Mouse (Mus musculus): Measurements from ENCODE around the gene Pou5f1. TPM values are rescaled to one million over a fixed set of nuclear protein-coding genes. Genes with fewer than 3 reads are reported as not detected.
A peak's percentile ranks its signal among the peaks of the same experiment; 100 is the strongest.

Gene Pou5f1
- polyA plus RNA-seq, 1 experiment from 2014 or later, result not detected

- no peaks in the 10 kb centered on the region; the same call in 1 of the 2 replicates for H3K36me3 ChIP-seq (replicated peaks; ENCODE audit: control insufficient read depth, insufficient read depth, low read depth, low read length)
- no peak overlapping the region for H3K4me3 ChIP-seq (ENCODE audit: low read depth, low read length)
- DNase-seq (ENCODE audit: low spot score) (no peak), ATAC-seq (replicated peaks; ENCODE audit: insufficient number of reproducible peaks, low FRiP score, low TSS enrichment, low read depth) (no peak)
- no peak overlapping the region for H3K27ac ChIP-seq (replicated peaks; ENCODE audit: low read depth, low read length)
- no peak overlapping the region; the same call in 1 of the 2 replicates for H3K9ac ChIP-seq (replicated peaks; ENCODE audit: low read length)
- WGBS, result 38% methylated on average over 6 of the region's 6 CpGs
- H3K27me3 ChIP-seq (ENCODE audit: control insufficient read depth, insufficient read depth, low read length), result no peaks in the 10 kb centered on the region
- H3K9me3 ChIP-seq (replicated peaks; ENCODE audit: control insufficient read depth, low read length), result no peaks in the 10 kb centered on the region
- H3K4me1 ChIP-seq (ENCODE audit: control insufficient read depth, insufficient read depth, low read length), result peaks cover 9% of the 10 kb centered on the region
- H3K4me2 ChIP-seq (ENCODE audit: low read depth, low read length), result peak overlapping the region; percentile 82; the same call in 1 of the 2 replicates
Measured at GRCm38 (mm10) chr17:35514756-35515155, 8.9 kb downstream of the Pou5f1 start.

- Histone ChIP-seq H3K36me3 (replicated peaks; ENCODE audit: control insufficient read depth, insufficient read depth, low read depth, low read length) (no peaks in the 10 kb centered on the region; the same call in 1 of the 2 replicates), H3K27ac (replicated peaks; ENCODE audit: low read depth, low read length) (no peak overlapping the region), H3K27me3 (ENCODE audit: control insufficient read depth, insufficient read depth, low read length) (no peaks in the 10 kb centered on the region), H3K9me3 (replicated peaks; ENCODE audit: control insufficient read depth, low read length) (no peaks in the 10 kb centered on the region), H3K4me2 (ENCODE audit: low read depth, low read length) (peak overlapping the region; percentile 82), H3K4me3 (ENCODE audit: low read depth, low read length) (peak overlapping the region; percentile 44), H3K9ac (replicated peaks; ENCODE audit: low read length) (peak overlapping the region; percentile 64), H3K4me1 (ENCODE audit: control insufficient read depth, insufficient read depth, low read length) (peaks cover 9% of the 10 kb centered on the region)
- peak; percentile 16 for ATAC-seq (replicated peaks; ENCODE audit: insufficient number of reproducible peaks, low FRiP score, low TSS enrichment, low read depth)
- WGBS, result 9% methylated on average over 25 of the region's 25 CpGs
- peak; percentile 60 for DNase-seq (ENCODE audit: low spot score)
Measured at GRCm38 (mm10) chr17:35515911-35516640, 10.3 kb downstream of the Pou5f1 start.

GRCm38 (mm10) chr17:35516652-35517500 lies 11.1 kb downstream of the Pou5f1 start, which contains the start of the genes Tcf19 and Cchcr1:
Tcf19 (minus strand) TSS chr17:35516824.
Cchcr1 (plus strand) TSS chr17:35517100.
- peak; percentile 98 for DNase-seq (ENCODE audit: low spot score)
- ATAC-seq (replicated peaks; ENCODE audit: insufficient number of reproducible peaks, low FRiP score, low TSS enrichment, low read depth), result peak; percentile 90
- H3K4me3 ChIP-seq (ENCODE audit: low read depth, low read length), result peak within 1 kb of the TSS; percentile 44
- no peaks in the 10 kb centered on the region for H3K9me3 ChIP-seq (replicated peaks; ENCODE audit: control insufficient read depth, low read length)
- peak within 1 kb of the TSS; percentile 66 for H3K9ac ChIP-seq (replicated peaks; ENCODE audit: low read length)
- peaks cover 9% of the 10 kb centered on the region for H3K4me1 ChIP-seq (ENCODE audit: control insufficient read depth, insufficient read depth, low read length)
- no peaks in the 10 kb centered on the region; the same call in 1 of the 2 replicates for H3K36me3 ChIP-seq (replicated peaks; ENCODE audit: control insufficient read depth, insufficient read depth, low read depth, low read length)
- WGBS, result under 1% methylated on average over 67 of the region's 67 CpGs
- peak within 1 kb of the TSS; percentile 82 for H3K4me2 ChIP-seq (ENCODE audit: low read depth, low read length)
- H3K27me3 ChIP-seq (ENCODE audit: control insufficient read depth, insufficient read depth, low read length), result no peaks in the 10 kb centered on the region
- H3K27ac ChIP-seq (replicated peaks; ENCODE audit: low read depth, low read length), result 0 out of 2 replicates have a peak within 1 kb of the TSS, but pooled peaks have one; percentile 13

GRCm38 (mm10) chr17:35517526-35517925 lies 11.7 kb downstream of the Pou5f1 start:
- H3K27me3 ChIP-seq (ENCODE audit: control insufficient read depth, insufficient read depth, low read length), result no peaks in the 10 kb centered on the region
- 0 out of 2 replicates have a peak overlapping the region, but pooled peaks have one; percentile 13 for H3K27ac ChIP-seq (replicated peaks; ENCODE audit: low read depth, low read length)
- 8% methylated on average over 12 of the region's 12 CpGs for WGBS
- H3K4me1 ChIP-seq (ENCODE audit: control insufficient read depth, insufficient read depth, low read length), result peaks cover 9% of the 10 kb centered on the region
- H3K9ac ChIP-seq (replicated peaks; ENCODE audit: low read length), result peak overlapping the region; percentile 66
- peak overlapping the region; percentile 44 for H3K4me3 ChIP-seq (ENCODE audit: low read depth, low read length)
- H3K9me3 ChIP-seq (replicated peaks; ENCODE audit: control insufficient read depth, low read length), result no peaks in the 10 kb centered on the region
- H3K4me2 ChIP-seq (ENCODE audit: low read depth, low read length), result peak overlapping the region; percentile 76
- H3K36me3 ChIP-seq (replicated peaks; ENCODE audit: control insufficient read depth, insufficient read depth, low read depth, low read length), result no peaks in the 10 kb centered on the region; the same call in 1 of the 2 replicates
- DNase-seq (ENCODE audit: low spot score) (no peak), ATAC-seq (replicated peaks; ENCODE audit: insufficient number of reproducible peaks, low FRiP score, low TSS enrichment, low read depth) (no peak)

GRCm38 (mm10) chr17:35524354-35524753 lies 18.5 kb downstream of the Pou5f1 start:
- Histone ChIP-seq H3K27me3 (ENCODE audit: control insufficient read depth, insufficient read depth, low read length) (no peaks in the 10 kb centered on the region), H3K4me1 (ENCODE audit: control insufficient read depth, insufficient read depth, low read length) (no peaks in the 10 kb centered on the region), H3K27ac (replicated peaks; ENCODE audit: low read depth, low read length) (no peak overlapping the region), H3K4me2 (ENCODE audit: low read depth, low read length) (no peak overlapping the region), H3K9ac (replicated peaks; ENCODE audit: low read length) (no peak overlapping the region), H3K4me3 (ENCODE audit: low read depth, low read length) (no peak overlapping the region), H3K9me3 (replicated peaks; ENCODE audit: control insufficient read depth, low read length) (no peaks in the 10 kb centered on the region), H3K36me3 (replicated peaks; ENCODE audit: control insufficient read depth, insufficient read depth, low read depth, low read length) (no peaks in the 10 kb centered on the region; the same call in 1 of the 2 replicates)
- WGBS, result 89% methylated on average over 9 of the region's 9 CpGs
- no peak for DNase-seq (ENCODE audit: low spot score)
- no peak for ATAC-seq (replicated peaks; ENCODE audit: insufficient number of reproducible peaks, low FRiP score, low TSS enrichment, low read depth)

GRCm38 (mm10) chr17:35526644-35527043 lies 20.8 kb downstream of the Pou5f1 start:
- H3K27me3 ChIP-seq (ENCODE audit: control insufficient read depth, insufficient read depth, low read length), result no peaks in the 10 kb centered on the region
- no peaks in the 10 kb centered on the region for H3K4me1 ChIP-seq (ENCODE audit: control insufficient read depth, insufficient read depth, low read length)
- no peak overlapping the region for H3K27ac ChIP-seq (replicated peaks; ENCODE audit: low read depth, low read length)
- H3K9ac ChIP-seq (replicated peaks; ENCODE audit: low read length), result no peak overlapping the region
- WGBS, result 74% methylated on average over 8 of the region's 8 CpGs
- H3K36me3 ChIP-seq (replicated peaks; ENCODE audit: control insufficient read depth, insufficient read depth, low read depth, low read length), result no peaks in the 10 kb centered on the region; the same call in 1 of the 2 replicates
- ATAC-seq (replicated peaks; ENCODE audit: insufficient number of reproducible peaks, low FRiP score, low TSS enrichment, low read depth) (no peak), DNase-seq (ENCODE audit: low spot score) (no peak)
- H3K4me2 ChIP-seq (ENCODE audit: low read depth, low read length), result no peak overlapping the region
- H3K4me3 ChIP-seq (ENCODE audit: low read depth, low read length), result no peak overlapping the region
- no peaks in the 10 kb centered on the region for H3K9me3 ChIP-seq (replicated peaks; ENCODE audit: control insufficient read depth, low read length)

- ATAC-seq (replicated peaks; ENCODE audit: insufficient number of reproducible peaks, low FRiP score, low TSS enrichment, low read depth) (no peak), DNase-seq (ENCODE audit: low spot score) (no peak)
- Histone ChIP-seq H3K9ac (replicated peaks; ENCODE audit: low read length) (no peak overlapping the region), H3K27ac (replicated peaks; ENCODE audit: low read depth, low read length) (no peak overlapping the region), H3K9me3 (replicated peaks; ENCODE audit: control insufficient read depth, low read length) (no peaks in the 10 kb centered on the region), H3K4me2 (ENCODE audit: low read depth, low read length) (no peak overlapping the region), H3K27me3 (ENCODE audit: control insufficient read depth, insufficient read depth, low read length) (no peaks in the 10 kb centered on the region), H3K36me3 (replicated peaks; ENCODE audit: control insufficient read depth, insufficient read depth, low read depth, low read length) (no peaks in the 10 kb centered on the region), H3K4me1 (ENCODE audit: control insufficient read depth, insufficient read depth, low read length) (no peaks in the 10 kb centered on the region), H3K4me3 (ENCODE audit: low read depth, low read length) (no peak overlapping the region)
- 21% methylated on average over 3 of the region's 3 CpGs for WGBS
Measured at GRCm38 (mm10) chr17:35532360-35532759, 26.5 kb downstream of the Pou5f1 start.
